Mouse (Mus musculus): ENCODE measurements around the gene Insig2. TPM values are rescaled to one million over a fixed set of nuclear protein-coding genes. Genes with fewer than 3 reads are reported as not detected.

Insig2 gene
- total and polyA plus RNA-seq, 3 experiments: 16.1 to 16.9 TPM; not detected in 1

DNA sequence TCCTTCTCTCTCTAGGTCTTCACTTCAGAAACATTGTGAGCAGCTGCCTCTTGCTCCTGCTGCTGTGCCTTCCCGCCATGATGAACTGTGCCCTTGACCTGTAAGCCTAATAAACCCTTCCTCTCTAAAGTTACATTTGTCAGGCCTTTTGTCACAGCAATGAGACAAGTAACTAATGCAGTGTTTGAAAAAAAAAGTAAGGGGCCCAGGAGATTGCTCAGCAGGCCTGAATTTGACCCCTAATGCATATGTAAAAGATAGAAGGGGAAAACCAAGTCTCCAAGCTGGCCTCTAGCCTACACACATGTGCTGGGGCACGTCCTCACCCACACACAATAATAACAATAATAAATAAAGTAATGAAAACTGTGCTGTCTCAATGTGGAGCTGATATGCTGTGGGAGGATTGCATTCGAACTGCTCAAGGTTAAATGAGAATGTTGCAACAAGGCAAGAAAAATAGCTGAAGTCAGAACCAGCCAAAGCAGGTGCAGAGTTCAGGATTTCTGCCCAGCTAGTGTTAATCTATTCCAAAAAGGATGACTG lies 56.4 kb downstream of the Insig2 start:
- no peak overlapping the region for H3K27ac ChIP-seq (ENCODE audit: control insufficient read depth, low read depth, low read length)
- H3K4me1 ChIP-seq (ENCODE audit: control insufficient read depth in 1 of 2, insufficient read depth in 2 of 2, low read length in 2 of 2): no peaks in the 10 kb centered on the region
- DNase-seq (ENCODE audit: low read depth, low spot score): no peak
- no peaks in the 10 kb centered on the region for H3K36me3 ChIP-seq (ENCODE audit: control insufficient read depth in 1 of 2, insufficient read depth in 2 of 2, low read length in 2 of 2)
- no peaks in the 10 kb centered on the region for H3K79me2 ChIP-seq (ENCODE audit: control insufficient read depth, insufficient read depth, low read length, poor library complexity)
- H3K9me3 ChIP-seq (replicated peaks; ENCODE audit: insufficient read depth, low read length): no peaks in the 10 kb centered on the region
- no peak overlapping the region for H3K9ac ChIP-seq (ENCODE audit: control insufficient read depth, low read depth, low read length, poor library complexity, severe bottlenecking)
- no peaks in the 10 kb centered on the region for H3K27me3 ChIP-seq (ENCODE audit: control insufficient read depth in 1 of 2, insufficient read depth in 2 of 2, low read length in 2 of 2)
- TF ChIP-seq SMC3 (IDR thresholded peaks at IDR 0.05; ENCODE audit: low read depth, low read length): no peak
- no peak for TF ChIP-seq CHD2 (IDR thresholded peaks at IDR 0.05; ENCODE audit: low read length)
- no peak for TF ChIP-seq TCF12 (IDR thresholded peaks at IDR 0.05; ENCODE audit: low read depth, low read length)
- no peak for TF ChIP-seq GATA1 (IDR thresholded peaks at IDR 0.05; ENCODE audit: low read depth, low read length)
- no peak for TF ChIP-seq ZNF384 (IDR thresholded peaks at IDR 0.05; ENCODE audit: low read depth, low read length)
- TF ChIP-seq MYB (IDR thresholded peaks at IDR 0.05; ENCODE audit: low read depth, low read length): no peak
- TF ChIP-seq TBP (IDR thresholded peaks at IDR 0.05; ENCODE audit: low read depth, low read length): no peak
- H3K4me3 ChIP-seq (ENCODE audit: control insufficient read depth in 1 of 2, insufficient read depth in 1 of 2, low read depth in 2 of 2, low read length in 2 of 2): no peak overlapping the region

DNA sequence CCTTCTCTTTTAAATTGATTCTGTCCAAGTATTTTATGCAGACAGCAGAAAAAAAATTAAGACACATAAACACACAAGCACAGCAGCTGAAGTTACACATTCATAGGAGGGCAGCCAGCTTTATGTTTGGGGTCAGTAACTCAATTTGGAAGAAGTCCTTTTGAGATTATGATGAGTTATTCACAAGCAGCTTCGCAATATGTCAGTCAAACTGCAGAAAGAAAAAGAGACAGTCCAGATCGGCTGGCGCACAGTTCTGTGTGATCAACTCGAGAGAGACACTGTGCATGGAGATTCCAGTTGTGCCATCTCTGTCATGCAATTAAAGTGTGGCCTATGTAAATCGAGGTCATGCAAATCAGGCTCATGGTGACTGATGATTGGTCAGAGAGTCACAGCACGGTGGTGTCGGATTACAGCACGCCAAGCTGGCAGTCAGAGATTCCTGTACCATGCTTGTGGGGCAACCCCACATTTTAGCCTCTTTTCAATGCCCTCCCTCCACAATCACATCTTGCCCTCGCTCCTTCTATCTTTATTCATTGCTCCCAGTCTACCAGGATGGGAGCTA lies 72.1 kb downstream of the Insig2 start:
- Histone ChIP-seq H3K27ac (ENCODE audit: control insufficient read depth, low read depth, low read length) (no peak overlapping the region), H3K4me1 (ENCODE audit: control insufficient read depth in 1 of 2, insufficient read depth in 2 of 2, low read length in 2 of 2) (no peaks in the 10 kb centered on the region), H3K79me2 (ENCODE audit: control insufficient read depth, insufficient read depth, low read length, poor library complexity) (no peaks in the 10 kb centered on the region), H3K36me3 (ENCODE audit: control insufficient read depth in 1 of 2, insufficient read depth in 2 of 2, low read length in 2 of 2) (no peaks in the 10 kb centered on the region), H3K9me3 (replicated peaks; ENCODE audit: insufficient read depth, low read length) (no peaks in the 10 kb centered on the region), H3K9ac (ENCODE audit: control insufficient read depth, low read depth, low read length, poor library complexity, severe bottlenecking) (no peak overlapping the region), H3K27me3 (ENCODE audit: control insufficient read depth in 1 of 2, insufficient read depth in 2 of 2, low read length in 2 of 2) (no peaks in the 10 kb centered on the region), H3K4me3 (ENCODE audit: control insufficient read depth in 1 of 2, insufficient read depth in 1 of 2, low read depth in 2 of 2, low read length in 2 of 2) (no peak overlapping the region)
- DNase-seq (ENCODE audit: low read depth, low spot score): no peak
- TF ChIP-seq RCOR1 (IDR thresholded peaks at IDR 0.05; ENCODE audit: low read depth, low read length) (no peak), ZMIZ1 (IDR thresholded peaks at IDR 0.05; ENCODE audit: low read depth, low read length) (no peak), NRF1 (IDR thresholded peaks at IDR 0.05; ENCODE audit: insufficient read depth, low read depth, low read length, poor library complexity, severe bottlenecking) (no peak), HCFC1 (IDR thresholded peaks at IDR 0.05; ENCODE audit: low read depth, low read length) (no peak)

Other genes starting within 250 kb of the Insig2 start
- gene Ccdc93, start 98.5 kb upstream of the Insig2 start, total RNA-seq (2012; rRNA removed): 18.0 and 21.3 TPM in 2 replicates
- gene Ccdc93, start 98.5 kb upstream of the Insig2 start, polyA plus RNA-seq (2012; ENCODE audit: insufficient read depth in 1 of 2, insufficient read length in 2 of 2, low read depth in 1 of 2, low replicate concordance in 2 of 2, missing spikeins in 1 of 2): 10 to 100 TPM in 1 of 2 experiments, not detected in 1; 21.5 TPM
- gene Htr5b, start 195.9 kb upstream of the Insig2 start, total RNA-seq (2012; rRNA removed): not detected in 2 replicates
- not detected for gene Htr5b, start 195.9 kb upstream of the Insig2 start, polyA plus RNA-seq (2012; ENCODE audit: insufficient read depth in 1 of 2, insufficient read length in 2 of 2, low read depth in 1 of 2, low replicate concordance in 2 of 2, missing spikeins in 1 of 2)
- gene Ddx18, start 235.4 kb upstream of the Insig2 start, total RNA-seq (2012; rRNA removed): 119 and 125 TPM in 2 replicates
- gene Ddx18, start 235.4 kb upstream of the Insig2 start, polyA plus RNA-seq (2012; ENCODE audit: insufficient read depth in 1 of 2, insufficient read length in 2 of 2, low read depth in 1 of 2, low replicate concordance in 2 of 2, missing spikeins in 1 of 2): 100 to 1,000 TPM in 1 of 2 experiments, not detected in 1; 185 TPM

All from MEL (cell line).